Mouse (Mus musculus) gonadal fat pad, adult 2 months (tissue): ENCODE results near the gene Vwa8. TPM values are rescaled to one million over a fixed set of nuclear protein-coding genes. Genes with fewer than 3 reads are reported as not detected.

Experiments used
- DNase-seq: peaks from one replicate; pipeline ENCODE4 v3.0.0-alpha.2; 2012; ENCODE audit warnings: low read depth
- polyA plus RNA-seq: library from polyadenylated mRNA; depleted of rRNA; stranded (reverse); fragments of >200 nt; gene quantifications from 2 replicates; pipeline ENCODE4 v1.2.3, GENCODE M21; 2012

Gene Vwa8
- polyA plus RNA-seq, 1 experiment, result 22.2 TPM

GRCm38 (mm10) chr14:79184071-79184470, 335.2 kb downstream of the Vwa8 start:
- DNase-seq, result no peak

GRCm38 (mm10) chr14:79185018-79185685, 336.3 kb downstream of the Vwa8 start:
- DNase-seq, result no peak

GRCm38 (mm10) chr14:79186976-79187375, 338.1 kb downstream of the Vwa8 start:
- DNase-seq, result no peak

- DNase-seq, result no peak
Observed at GRCm38 (mm10) chr14:79196711-79197110, 347.9 kb downstream of the Vwa8 start.

GRCm38 (mm10) chr14:79198066-79198465, 349.2 kb downstream of the Vwa8 start:
- DNase-seq, result no peak

- DNase-seq, result no peak
Observed at GRCm38 (mm10) chr14:79200133-79200891, 351.5 kb downstream of the Vwa8 start.

GRCm38 (mm10) chr14:79200892-79201285, 352.0 kb downstream of the Vwa8 start:
- no peak for DNase-seq

GRCm38 (mm10) chr14:79202722-79203362, 354.0 kb downstream of the Vwa8 start:
- DNase-seq, result no peak

GRCm38 (mm10) chr14:79203496-79204158, 354.8 kb downstream of the Vwa8 start:
- DNase-seq, result no peak

- DNase-seq, result no peak
Observed at GRCm38 (mm10) chr14:79204866-79205265, 356.0 kb downstream of the Vwa8 start.

GRCm38 (mm10) chr14:79206210-79206609, 357.4 kb downstream of the Vwa8 start:
- no peak for DNase-seq

- DNase-seq, result no peak
Observed at GRCm38 (mm10) chr14:79208468-79208867, 359.6 kb downstream of the Vwa8 start.

GRCm38 (mm10) chr14:79209813-79210212, 361.0 kb downstream of the Vwa8 start:
- DNase-seq, result no peak

- DNase-seq, result no peak
Observed at GRCm38 (mm10) chr14:79212380-79212991, 363.6 kb downstream of the Vwa8 start.

- no peak for DNase-seq
Observed at GRCm38 (mm10) chr14:79214129-79214528, 365.3 kb downstream of the Vwa8 start.

GRCm38 (mm10) chr14:79214660-79215249, 365.9 kb downstream of the Vwa8 start:
- DNase-seq, result no peak

GRCm38 (mm10) chr14:79216366-79216765, 367.5 kb downstream of the Vwa8 start:
- DNase-seq, result no peak

- no peak for DNase-seq
Observed at GRCm38 (mm10) chr14:79223431-79224036, 374.7 kb downstream of the Vwa8 start.

GRCm38 (mm10) chr14:79225458-79225857, 376.6 kb downstream of the Vwa8 start:
- DNase-seq, result no peak

GRCm38 (mm10) chr14:79226056-79226455, 377.2 kb downstream of the Vwa8 start:
- DNase-seq, result no peak

GRCm38 (mm10) chr14:79226741-79227140, 377.9 kb downstream of the Vwa8 start:
- DNase-seq, result no peak
